Mouse (Mus musculus) left cerebral cortex, adult 8-10 months (tissue): Measurements from ENCODE around the gene Cxcr4. TPM values are rescaled to one million over a fixed set of nuclear protein-coding genes. Genes with fewer than 3 reads are reported as not detected.

Experiments
- DNase-seq, 2 experiments: peaks; one replicate each; pipeline ENCODE4 v3.0.0; 2022; ENCODE audit warnings: low spot score in 2 of 2
- total RNA-seq, 4 experiments: library from RNA; stranded (reverse); gene quantifications; 2 replicates each; pipeline ENCODE4 v1.2.4; 2022

Gene Cxcr4
- 1 to 10 TPM; 2.0 to 2.5 (median 2.2) TPM for total RNA-seq

DNA sequence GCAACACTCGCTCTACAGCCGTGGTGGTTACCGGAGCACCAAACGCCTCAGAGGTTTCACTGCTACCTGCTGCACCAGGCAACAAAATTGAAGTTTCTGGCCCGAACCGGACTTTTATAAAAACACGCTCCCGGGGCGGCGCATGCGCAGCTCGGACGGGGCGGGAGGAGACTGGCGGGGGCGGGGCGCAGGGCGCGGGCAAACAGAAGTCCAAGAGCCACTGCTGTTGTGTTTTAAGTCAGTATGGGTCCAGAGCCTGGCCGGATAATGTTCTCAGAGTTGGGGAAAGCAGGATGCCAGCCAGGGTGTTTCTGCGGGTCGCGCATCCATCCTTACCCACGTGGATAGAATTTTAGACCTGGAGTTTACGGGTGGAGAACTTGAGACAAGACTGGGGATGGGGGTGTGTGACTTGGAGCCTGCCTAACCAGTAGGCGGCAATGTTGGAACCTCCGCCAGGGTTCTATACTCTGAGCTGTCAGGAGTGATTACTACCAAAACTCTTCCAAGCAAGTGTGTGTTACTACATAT lies at the start of gene Cxcr4:
TSS of gene Cxcr4 (minus strand) at position 83 of the 531 bp plus-strand sequence.
- DNase-seq: peak; percentile 11 to 30

DNA sequence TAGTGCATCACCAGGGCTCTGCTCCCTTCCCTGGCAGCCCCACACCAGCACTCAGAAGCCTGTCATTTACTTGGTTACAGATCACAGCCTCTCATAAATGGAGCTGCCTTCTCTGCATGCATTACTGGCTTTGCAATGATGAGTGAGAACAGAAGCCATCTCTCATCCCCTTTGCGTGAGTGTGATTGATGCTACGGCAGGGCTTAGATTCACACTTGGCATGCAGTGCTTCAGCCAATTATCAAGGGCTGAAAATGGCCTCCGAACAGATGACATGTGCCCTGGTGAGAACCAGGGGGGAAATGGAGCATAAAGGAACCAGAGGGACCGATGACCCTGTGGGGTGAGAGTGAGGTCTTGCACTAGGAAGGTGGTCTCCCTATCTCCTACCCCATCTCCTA lies 47.6 kb upstream of the Cxcr4 start:
- DNase-seq: no peak

DNA sequence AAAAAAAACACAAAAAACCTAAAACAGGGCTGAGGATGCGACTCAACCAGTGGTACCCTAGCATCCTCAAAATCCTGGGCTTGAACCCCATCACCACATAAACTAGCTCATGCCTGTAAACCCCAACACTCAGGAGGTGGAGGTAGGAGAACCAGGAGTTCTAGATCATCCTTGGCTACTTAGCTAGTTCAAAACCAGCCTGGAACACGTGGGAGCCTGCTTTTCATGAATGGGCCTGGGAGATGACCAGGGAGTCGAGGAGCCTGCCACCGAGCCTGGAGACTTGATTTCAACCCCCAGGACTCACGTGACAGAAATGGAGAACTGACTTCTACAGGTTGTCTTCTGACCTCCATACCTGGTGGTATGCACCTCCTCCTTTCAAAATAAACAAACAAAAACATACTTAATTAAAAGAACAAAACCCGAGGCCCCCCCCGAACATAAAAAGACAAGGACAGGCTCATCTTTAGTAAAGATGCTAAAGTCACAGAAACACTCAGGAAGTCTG lies 45.2 kb upstream of the Cxcr4 start:
- DNase-seq: no peak

DNA sequence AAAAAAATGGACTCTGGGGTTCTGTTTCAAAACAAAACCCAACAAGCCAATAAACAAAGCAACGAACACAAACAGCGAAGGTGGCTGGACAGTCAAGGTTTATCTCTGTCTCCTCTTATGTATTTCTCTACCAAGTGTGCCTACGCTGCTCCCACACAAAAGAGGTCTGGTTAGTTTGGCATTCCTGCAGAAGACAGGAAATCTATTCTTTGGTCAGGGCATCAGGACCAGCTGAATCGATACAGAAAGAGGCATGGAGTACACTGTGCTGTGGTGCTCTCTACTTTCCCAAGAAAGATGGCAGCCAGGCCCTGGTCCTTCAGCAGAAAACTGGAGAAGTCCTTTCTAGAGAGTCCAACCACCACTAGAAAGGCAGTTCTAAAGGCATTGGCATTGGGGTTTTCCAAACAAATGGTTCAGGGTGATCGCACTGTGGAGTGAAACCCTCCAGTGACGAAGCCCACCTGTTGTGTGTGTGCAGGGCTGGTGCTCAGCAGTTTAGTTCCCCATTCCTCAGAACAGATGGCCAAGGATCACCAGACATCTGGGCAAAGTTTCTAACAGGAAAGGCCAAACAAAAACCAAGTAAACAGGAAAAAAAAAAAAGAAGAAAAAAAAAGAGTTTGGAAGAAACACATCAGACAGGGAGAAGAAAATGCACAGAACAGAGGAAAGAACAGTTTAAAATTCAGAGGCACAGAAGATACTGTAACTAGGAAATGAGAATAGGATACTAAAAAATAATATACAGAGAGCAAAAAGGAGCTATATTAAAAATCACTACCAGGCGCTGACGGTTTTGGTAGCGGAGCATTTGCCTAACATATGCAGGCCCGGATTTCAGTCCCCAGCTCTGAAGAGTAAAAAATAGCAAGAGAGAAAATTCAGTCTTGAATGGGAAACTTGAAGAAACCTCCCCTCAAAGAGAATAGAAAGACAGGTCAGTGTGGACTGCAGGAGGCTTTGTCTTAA lies 44.5 kb upstream of the Cxcr4 start:
- no peak for DNase-seq

DNA sequence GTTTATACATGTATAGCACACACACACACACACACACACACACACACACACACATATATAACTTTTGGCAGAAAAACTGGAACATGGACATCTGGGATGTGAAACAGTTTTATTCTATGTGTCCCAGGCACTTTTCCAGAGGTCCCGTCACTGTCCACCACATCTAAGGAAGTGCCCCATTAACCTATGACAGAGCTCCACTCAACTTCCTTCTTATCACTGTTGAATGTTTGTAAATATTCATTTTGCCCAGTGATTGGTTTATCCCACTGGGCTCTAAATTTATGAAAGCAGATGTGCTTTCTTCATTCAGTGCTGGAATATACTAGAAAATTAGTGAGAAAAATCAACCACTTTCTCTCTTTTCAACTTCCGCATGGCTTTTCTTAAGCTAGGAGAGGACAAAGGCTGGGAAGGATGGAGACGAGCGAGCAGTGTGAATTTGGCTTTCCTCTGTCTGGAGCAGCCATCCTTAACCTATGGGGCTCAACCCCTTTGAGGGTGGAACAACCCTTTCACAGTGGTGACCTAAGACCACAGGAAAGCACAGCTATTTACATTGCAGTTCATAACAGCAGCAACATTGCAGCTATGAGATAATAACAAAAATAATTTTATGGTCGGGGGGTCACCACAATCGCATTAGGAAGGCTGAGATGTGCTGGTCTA lies 41.8 kb upstream of the Cxcr4 start:
- DNase-seq: no peak

DNA sequence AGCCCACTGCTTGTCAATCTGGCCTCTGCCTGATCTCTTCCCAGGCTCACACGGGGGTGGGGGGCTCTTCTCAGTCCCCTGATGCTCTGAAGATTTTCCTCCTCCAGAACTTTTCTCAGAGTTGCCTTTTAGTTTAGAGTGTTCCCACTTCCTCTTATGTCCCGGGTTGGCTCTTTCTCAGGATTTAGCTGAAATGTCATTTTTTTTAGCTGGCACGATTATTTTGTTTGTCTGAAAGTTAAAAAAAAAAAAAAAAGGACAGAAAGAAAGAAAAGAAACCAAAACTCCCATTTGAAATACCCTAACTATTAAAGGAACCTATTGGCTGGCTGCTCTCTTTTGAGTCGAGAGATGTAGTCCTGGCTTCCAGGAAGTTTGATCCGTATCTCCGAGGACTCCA lies 40.4 kb upstream of the Cxcr4 start:
- no peak for DNase-seq

DNA sequence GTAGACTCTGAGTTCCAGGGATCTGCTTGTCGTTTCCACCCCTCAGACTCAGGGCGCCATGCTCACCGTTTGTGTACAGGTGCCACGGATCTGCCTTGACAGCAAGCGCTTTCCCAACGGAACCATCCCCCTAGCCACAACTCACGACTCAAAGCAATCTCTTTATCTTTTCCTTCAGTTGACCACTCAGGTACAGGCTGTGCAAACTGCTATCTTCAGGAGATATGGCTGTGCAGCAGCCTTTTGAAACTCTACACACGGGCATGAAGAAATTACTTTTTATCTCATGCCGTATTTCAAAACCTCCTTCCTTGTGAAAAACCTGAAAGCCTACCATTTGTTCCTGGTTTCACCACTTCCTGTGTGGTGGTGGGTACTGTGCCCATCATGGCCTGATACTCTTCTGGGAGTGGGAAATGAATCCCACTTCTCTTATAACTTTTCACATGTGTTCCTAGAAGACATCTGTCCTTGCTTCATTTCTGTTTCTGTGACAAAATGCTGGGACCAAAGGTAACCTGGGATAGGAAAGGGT lies 34.1 kb upstream of the Cxcr4 start:
- no peak for DNase-seq

DNA sequence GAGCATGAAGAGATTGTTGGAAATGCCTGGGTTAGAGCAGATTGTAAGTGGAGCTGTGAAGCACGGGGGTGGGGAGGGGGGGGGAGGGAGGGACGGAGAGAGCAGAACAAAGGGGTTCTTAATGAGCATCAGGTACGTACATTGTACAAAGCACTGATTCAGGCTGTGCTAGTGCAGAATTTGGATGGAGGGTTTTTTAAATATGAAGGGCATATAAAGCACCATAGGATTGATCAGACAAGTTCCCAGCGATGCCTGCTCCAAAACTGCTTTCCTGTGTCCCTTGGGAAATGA lies 31.4 kb upstream of the Cxcr4 start:
- no peak for DNase-seq

DNA sequence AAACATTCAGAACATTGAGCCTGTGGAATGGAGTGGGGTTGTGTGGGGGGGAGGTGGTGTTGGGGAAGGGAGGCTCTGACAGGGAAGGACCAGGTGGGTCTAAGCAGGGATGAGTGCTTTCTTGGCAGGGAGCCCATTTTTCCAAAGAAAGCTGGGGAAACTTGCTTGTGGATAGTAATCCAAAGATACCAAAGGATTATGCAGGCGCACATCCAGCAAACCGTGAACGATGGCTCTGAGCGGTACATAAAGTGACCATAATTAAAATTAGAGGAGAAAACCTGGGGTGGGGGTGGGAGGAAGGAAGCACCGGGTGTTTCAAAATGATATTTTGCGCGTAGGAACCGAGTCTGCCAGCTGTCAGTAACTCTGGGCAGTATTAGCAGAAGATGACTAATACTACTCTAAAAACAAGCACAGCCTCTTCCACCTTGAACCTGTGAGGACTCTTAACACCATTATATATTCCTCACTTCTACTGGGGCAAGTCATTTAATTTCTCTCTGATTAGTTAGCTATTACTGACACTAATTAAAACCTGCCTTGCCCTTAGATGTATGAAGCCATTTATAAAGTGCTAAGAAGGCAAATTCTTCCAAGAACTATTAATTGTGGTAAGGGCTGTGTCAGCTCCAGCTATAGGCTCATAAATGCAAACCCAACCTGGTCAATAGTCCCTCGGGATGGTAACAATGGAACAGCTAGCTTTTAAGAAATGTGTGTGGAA lies 30.9 kb upstream of the Cxcr4 start:
- no peak for DNase-seq

DNA sequence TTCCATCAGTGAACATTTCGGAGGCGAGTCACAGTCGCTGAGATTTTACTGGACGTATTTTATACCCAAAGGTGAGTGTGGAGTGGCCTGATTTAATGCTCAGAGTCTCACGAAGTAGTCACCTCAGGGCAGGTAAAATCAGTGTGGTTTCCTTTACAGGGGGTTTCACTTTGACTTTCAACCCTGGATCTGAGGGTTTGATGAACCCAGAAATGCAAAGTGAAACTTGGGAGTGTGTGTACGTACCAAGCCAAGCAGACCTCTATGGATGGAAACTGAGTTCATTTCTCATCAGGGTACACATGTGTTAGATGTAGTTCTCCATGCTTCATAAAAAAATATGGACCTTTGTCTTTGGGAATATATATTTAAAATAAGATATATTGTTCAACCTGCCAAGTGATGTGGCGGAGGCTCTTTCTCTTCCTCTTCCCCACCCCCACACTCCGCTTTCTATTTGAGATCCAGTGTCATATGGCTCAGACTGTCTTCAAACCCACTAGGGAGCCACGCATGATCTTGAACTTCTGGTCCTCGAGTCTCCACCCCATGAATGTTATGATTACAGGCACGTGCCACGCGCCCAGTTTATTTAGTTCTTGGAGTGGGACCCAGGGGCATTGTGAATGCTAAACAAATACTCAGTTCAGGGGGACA lies 25.7 kb upstream of the Cxcr4 start:
- DNase-seq: no peak

DNA sequence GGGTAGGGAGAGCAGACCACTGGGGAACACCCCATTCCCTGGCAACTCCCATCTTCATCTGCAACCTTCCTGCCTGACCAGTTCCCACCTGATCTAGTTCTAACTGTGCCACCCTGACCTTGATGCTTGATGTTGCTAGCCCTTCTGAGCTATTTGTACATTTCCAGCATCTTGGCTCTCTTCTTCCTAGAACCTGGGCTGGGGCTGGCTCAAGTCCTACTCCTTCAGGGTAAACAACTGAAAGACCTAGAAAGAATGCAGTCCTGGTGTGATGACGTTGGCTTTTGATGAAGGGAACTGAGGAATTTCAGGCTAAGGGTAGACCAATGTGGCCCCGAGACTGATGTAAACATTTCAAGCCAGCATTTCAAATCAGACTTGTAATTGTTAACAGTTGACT lies 24.5 kb upstream of the Cxcr4 start:
- no peak for DNase-seq

DNA sequence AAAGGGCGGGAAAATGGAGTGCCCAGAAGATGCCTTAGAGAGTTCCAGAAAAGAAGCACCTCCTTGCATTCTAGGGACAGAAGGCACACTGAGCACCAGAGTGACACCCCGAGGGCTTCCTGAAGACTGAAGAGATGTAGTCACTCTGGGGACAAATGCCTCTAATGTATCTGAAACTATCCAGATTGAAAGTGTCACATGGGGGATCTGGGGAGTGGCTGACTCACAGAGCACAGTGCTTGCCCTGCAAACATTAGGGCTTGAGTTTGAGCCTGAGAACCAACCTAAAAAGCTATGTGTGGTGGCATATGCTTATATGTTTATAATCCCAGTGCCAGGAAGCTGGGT lies 23.3 kb upstream of the Cxcr4 start:
- DNase-seq: no peak

DNA sequence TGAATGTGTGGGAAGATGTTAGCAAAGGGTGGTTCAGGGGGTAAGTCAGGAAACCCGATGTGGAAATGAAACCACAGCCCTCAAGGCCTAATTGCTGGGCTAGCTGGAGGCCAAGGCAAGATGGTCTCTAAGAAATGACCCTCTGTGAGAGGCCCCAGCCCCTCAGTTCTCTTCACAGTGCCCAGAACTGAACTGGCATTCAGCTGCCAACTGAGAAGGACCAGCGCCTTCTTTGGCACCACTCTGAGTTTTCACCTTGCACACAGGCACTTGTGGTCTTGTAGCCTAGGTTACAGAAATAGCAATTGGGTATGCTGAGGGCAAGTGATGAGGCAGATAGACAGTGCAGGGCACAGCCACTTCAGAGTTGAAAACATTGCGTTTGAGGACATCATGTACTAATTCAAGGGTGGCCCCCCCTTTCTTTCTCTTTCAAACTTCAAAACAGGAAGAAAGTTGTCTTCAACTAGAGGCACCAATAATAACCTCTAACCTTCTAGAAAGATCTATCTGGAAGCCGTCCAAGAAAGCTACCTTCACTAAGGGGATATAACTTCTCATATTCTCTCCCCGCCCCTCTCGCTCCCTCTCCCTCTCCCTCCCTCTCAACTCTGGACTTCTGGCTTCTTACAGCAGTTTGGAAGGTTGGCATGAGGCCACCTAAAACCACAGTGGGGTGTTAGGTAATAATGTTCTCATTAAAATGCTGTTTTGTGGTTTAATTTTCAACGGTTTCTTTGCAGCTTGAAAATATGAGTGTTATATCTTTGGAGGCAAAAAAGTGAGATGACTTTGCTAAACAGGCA lies 22.8 kb upstream of the Cxcr4 start:
- DNase-seq: no peak

DNA sequence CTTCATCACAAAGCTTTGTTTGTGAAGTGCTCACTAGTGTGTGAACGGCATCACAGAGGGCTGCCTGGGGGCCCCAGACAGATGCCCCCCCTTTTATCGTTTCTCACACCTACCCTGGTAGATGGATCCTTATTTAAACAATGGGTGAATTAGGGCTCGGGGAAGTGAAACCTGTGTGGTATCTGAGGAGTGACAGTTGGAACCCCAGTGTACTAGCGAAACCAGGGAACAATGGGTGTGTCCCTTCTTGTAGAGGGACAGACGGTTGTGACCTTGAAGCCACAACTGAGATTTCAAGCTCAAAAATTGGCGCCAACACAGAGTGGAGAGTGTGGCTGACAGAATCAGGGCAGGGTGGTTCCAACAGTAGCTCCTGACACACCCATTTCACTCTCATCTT lies 16.0 kb upstream of the Cxcr4 start:
- DNase-seq: no peak

DNA sequence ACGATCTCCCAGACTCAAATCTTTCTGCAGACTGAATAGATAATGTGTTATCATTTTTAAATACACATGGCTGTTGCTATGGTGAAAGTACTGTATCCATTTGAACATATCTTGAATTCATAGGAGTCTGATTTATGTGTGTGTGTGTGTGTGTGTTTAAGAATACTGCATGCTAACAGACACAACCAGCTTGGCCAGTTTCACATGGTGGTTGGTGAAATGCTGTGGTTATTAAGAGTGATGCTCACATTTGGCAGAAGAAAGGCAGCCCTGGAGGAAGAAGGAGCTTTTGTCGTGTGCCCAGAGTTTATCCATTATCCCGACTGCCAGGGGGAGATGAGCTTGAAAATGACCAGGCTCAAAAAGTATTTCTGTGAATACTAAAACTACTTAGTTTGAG lies 15.3 kb upstream of the Cxcr4 start:
- no peak for DNase-seq

DNA sequence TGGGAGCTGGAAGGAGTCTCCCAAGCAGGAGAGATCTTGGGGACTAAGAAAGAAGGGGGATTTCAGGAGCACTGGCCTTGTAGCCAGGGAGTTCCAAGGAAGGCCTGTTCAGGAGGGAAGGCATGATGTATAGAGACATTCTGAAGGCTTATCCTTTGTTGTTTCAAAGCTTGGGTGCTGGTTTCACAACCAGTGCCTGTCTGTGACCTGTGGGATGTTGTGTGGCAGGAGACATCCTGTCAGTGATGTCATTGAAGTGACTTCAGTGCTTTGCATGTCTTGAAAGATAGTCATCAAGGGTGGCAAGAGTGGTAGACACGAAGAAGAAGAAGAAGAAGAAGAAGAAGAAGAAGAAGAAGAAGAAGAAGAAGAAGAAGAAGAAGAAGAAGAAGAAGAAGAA lies 13.7 kb upstream of the Cxcr4 start:
- no peak for DNase-seq

DNA sequence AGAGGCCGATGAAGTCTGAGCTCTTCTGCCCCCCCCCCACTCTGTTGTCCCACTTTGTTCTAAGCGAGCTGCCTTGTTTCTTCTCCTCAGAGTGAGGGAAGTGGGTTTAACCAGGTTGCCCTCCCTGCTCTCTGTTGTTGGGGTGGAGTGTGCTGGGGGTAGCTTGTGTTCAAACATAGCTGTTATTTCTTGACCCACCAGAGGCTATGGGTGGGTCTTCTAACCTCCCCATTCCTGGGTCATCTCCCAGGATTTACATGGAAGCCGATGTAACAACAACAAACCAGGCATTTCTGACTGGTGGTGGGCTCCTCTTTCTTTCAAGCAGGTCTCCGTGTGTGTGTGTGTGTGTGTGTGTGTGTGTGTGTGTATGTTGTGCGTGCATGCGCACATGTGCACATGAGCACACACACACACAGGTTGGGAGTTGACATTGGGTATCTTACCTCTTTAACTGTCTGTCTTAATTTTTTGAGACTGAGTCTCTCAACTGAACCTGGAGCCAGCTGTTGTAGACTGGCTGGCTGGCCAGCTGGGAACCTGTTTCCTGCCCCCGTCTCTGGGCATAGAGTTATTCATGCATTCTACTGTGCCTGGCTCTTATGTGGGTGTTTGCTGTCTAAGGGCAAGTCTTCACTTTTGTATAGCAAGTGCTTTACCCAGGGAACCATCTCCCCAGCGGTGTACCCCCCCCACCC lies 10.7 kb upstream of the Cxcr4 start:
- no peak for DNase-seq

DNA sequence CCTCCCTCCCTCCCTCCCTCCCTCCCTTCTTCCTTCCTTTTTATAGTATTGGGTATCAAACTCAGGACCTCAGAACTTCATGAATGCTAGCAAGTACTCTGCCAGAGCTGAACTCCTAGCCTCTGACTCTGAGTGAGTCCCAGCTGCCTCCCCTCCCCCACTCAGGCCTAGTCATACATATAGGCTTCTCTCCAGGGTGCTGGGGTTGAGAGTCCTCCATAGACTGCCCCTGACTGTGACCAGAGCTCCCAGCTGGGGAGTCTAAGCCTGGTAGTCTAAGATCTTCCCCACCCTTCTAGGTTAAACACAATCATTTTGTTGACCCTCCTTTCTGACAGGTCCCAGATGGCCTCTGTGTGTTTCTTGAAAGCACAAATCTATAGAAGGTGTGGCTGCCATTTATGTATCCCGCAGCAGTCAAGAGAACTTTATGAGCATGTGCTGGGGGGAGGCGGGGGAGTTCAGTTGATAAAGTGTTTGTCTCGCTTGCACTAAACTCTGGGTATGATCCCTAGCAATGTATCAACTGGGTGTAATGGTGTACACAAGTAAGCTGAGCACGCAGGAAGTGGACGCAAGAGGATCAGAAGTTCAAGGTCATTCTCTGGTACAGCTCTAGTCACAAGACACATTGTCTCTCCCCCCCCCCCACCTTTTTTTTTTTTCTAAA lies 10.1 kb upstream of the Cxcr4 start:
- DNase-seq: no peak

DNA sequence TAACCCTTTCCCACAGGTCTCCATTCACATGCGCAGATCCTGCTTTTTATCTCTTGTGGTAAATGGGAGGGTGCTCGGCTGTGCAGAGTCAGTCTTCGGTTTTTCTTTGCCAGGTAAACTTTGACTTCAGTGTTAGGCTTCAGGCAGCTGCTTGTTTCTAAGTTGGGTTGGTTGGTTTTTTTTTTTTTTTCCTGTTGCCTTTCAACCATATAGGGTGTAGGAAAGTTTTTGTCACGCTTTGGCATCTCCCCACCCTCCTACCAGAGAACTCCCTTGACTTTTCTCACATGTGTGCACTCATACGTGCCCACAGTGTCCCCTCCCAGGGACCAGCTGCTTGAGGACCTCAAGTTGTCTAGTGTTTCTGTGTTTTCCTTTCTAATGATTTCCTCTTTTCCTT lies 9.2 kb upstream of the Cxcr4 start:
- DNase-seq: no peak
